Mouse (Mus musculus): Measurements from ENCODE around the gene Hmga1. TPM values are rescaled to one million over a fixed set of nuclear protein-coding genes. Genes with fewer than 3 reads are reported as not detected.
A peak's percentile ranks its signal among the peaks of the same experiment; 100 is the strongest.

The Hmga1 gene
- total RNA-seq, 2 experiments from 2014 or later, result 42.1 to 44.6 TPM

DNA sequence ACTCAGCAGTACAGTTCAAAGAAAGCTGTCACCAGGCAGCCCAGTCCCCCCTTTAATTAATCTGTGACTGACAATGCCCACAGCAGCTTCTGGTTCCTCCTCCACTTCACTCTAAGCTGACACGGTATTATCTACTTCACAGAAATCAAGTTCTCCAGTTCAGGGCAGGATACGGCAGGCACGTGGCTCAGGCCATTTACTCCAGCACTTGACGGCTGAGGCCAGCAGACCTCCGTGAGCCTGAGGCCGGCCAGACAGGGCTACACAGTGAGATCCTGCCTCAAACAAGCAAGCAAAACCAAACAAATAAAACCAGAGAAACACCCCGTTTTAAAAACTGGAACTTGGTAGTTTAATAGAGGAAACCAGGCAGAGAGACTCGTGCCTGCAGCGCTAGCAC is 30.4 kb downstream of the Hmga1 start:
- DNase-seq (ENCODE audit: low spot score in 2 of 2), result no peak

DNA sequence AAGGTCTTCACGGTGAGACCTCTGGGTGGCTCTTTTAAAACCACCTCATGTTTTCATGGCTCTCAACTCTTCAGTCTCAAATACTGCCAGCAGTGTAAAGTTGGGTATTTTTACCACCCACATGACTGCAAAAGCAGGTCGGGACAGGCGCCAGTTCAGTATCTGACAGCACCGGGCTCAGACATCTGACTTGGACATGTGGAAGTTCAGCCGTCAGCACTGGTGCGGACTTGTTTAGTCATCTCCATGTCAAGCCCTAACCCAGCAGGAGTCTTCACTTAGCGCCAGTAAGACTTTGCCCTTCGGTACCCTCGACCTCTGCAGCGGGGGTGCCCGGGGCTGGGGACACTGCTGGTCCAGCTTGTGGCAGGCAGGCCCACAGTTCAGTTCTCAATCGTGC is 31.0 kb downstream of the Hmga1 start:
- DNase-seq (ENCODE audit: low spot score in 2 of 2), result peak in 1 of 2 experiments; percentile 71

DNA sequence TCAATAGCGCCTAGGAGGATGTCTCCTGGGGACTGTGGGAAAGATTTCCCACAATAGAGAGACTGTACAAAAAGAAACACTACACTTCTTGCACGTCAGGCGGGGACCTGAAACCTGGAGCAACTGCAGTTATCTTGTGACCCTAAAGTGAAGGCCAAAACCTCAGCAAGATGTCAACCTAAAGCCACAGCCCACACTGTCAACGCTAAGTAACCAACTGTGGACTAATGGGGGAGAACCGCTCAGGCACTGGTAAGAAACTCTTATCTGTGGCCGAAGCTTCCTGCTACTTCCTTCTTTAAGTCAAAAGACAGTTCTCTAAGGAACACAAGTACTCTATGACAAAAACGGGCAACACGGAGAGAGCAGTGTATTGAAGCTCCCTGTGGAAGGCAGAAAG is 31.9 kb downstream of the Hmga1 start:
- DNase-seq (ENCODE audit: low spot score in 2 of 2), result no peak

DNA sequence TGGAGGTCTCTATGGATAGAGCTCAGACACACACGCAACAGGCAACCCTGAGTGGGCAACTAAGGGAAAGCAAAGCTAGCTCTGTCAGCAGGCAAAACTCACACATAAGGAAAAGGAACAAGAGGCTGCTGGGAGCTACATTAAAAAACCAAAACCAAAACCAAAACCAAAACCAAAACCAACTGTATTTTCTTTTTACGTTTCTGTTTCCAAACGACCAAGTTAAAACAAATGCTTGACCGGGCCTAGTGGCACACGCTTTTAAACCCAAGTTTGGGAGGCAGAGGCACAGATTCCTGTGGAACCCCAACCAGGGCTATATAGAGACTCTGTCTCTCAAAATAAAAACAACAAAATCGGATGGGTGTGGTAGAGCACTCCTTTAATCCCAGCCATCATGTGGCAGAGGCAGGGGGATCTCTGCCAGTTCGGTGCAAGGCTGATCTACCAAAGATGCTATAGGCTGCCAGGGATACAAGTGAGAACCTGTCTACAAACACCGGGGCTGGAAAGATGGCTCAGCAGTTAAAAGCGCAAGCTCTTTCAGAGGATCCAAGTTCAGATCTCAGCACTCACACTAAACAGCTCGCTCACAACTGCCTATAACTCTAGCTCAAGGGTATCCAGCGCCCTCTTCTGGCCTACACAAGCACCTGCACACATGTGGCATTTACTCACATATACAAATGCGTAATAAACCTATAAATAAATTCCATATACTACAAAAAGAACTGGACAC is 35.7 kb downstream of the Hmga1 start:
- no peak for DNase-seq (ENCODE audit: low spot score in 2 of 2)

DNA sequence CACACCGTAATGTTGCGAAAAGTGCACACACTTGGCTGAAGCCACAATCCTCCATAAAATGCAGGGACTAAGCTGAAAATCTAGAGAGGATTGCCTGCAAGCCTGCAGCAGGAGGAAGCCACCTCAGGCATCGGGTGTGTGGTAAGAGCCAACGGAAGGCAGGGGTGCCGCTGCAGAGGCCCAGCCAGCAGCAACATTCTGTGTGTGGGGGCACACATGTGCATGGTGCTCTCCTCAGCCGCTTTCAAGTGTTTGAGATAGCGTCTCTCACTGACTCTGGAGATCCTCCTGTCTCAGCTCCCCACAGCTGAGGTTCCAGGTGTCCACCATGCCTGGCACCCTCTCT is 36.2 kb downstream of the Hmga1 start:
- DNase-seq (ENCODE audit: low spot score in 2 of 2), result no peak

DNA sequence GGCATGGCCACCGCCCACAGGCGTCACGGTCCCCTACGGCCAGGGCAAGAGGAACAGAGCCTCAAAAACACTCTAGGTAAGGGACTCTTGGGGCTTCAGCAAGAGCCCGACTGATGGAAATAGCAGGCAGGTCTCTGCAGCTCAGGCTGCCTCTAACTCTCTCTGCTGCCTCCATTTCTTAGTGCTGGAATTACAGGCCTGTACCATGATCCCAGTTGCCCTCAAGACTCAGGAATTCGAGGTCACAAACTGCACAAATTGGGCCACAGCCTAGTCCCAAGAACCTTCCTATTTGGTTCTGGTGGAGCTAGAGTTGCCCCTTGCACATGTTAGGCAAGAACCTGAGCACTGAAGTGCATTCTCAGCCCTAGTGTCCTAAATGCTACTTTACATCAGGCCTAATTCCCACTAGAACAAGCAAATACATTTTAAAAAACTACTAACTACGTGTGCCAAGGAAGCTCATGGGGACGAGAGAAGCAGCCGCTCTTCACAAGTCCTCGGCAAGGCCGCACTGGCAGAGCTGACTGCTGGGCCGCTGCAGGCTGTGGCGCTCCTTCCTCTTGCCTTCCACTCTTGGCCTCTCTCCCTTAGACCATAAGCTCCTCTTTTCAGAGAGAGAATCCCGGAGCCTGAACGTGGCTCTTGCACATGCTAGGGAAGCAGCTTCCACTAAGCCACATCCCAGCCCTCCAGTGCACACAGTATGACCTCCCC is 39.5 kb downstream of the Hmga1 start:
- no peak for DNase-seq (ENCODE audit: low spot score in 2 of 2)

DNA sequence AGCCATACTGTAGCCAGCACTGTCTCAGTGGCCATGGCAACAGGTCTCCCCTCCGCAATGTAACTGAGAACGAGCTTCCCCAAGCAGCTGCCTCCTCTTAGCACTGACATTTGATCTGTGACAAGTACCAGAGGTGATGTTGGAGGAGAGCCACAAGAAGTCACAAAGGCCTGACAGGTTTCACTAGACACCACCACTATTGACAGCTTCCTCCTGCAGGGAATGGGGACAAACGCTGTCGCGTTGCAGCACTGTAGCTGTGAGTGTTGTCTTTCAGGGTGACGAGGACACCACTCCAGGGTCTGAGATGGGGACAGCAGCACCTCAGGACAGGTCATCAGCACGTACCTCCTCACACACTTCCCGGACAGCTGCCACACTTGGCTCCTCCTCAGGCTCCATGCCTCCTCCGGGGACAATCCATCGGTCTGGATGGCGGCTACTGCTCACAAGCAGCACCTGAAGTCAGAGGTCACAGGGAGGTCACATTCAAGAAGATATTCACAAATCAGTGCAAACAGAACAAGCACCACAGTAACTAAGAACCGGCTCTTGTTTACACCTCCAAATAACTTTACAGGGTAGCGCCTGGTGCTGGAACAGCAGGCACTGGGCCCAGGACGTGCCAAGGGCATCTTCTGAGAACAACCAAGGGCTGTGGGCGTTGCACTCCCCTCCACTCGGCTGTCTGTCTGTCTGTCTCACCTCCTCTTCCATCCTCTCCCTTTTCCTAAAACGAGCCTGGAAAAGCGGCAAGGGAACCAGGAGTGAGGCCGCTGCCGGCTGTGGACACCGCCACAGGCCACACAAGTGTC is 40.3 kb downstream of the Hmga1 start:
- no peak for DNase-seq (ENCODE audit: low spot score in 2 of 2)

DNA sequence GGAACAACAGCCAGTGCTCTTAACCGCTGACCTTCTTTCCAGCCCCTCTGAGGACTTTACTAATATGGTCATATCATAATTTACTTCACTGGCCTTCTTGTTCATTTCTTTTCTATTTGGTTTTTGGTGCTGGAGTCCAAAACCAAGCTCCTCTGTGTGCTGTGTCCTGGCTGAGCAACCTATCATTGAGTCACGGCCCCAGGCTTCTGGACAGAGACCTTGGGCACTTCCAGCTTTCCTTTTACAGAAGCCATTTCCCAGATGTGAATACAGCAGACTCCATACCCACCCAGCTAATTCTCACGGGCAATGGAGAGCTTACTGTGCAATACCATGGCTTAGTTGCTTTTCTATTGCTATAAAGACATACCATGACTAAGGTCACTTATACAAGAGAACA is 44.0 kb downstream of the Hmga1 start:
- DNase-seq (ENCODE audit: low spot score in 2 of 2), result no peak

DNA sequence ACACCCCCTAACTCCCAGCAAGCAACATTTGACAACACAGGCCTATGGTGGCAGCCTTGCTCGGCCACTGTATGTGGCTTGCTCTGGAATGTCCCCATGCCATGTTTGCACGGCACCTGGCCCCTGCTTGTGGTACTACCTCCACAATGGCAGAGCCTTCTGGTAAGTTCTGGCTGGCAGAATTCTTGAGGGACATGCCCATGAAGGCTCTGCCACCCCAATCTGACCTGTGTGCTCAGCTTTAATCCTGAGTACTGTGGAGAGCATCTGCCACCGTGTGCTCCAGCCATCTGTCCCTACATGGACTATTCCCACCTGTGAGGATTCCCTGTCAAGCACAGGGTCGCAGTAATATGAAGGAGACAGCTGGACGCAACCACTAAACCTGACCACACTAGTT is 44.6 kb downstream of the Hmga1 start:
- no peak for DNase-seq (ENCODE audit: low spot score in 2 of 2)

DNA sequence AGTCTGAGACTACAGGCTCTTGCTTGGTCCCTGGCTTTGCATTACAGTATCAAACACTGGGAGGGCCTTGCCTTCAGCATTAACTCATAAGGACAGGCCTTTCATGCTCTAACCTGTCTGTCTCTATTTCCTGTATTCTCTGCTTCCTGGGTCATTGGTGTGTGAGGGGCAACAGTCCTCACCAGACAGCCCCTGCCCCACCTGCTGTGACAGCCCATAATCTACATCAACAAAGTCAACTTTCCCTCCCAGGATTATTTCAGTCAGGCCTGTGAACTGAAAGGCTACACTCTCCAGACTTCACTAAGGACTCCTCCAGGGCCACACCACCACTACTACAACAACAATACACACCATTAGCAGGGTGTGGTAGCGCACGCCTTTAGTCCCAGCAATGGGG is 46.7 kb downstream of the Hmga1 start:
- DNase-seq (ENCODE audit: low spot score in 2 of 2), result no peak

DNA sequence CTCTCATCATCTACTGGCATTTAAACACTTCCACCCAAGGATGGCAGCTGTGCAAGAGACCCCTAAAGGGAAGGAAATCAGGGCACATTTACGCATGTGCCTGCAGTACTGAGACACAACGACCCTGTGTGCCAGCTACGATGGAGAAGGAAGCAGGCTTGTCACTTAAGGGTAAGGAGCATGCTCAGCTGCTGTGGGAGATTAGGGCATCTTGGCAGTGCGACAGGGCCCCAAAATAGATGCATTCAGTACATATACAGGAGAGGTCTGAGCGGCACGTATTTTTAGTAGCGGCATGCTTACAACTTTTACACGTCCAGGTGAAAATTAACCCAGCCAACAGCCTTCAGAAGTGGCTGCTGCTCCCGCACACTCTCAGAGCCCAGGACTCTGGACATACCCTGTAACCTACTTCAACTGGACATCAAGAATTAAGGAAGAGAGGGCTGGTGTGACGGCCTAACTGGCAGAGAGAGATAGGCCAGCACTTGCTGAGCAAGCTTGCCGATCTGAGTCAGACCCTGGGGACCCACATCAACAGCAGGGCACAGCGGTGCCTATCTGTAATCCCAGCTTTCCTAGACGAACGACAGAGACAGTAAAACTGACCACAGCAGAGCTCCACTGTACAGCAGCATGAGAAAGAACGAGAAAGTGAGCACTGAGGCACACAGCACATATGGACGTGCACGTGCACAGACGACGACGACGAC is 47.4 kb downstream of the Hmga1 start:
- no peak for DNase-seq (ENCODE audit: low spot score in 2 of 2)

DNA sequence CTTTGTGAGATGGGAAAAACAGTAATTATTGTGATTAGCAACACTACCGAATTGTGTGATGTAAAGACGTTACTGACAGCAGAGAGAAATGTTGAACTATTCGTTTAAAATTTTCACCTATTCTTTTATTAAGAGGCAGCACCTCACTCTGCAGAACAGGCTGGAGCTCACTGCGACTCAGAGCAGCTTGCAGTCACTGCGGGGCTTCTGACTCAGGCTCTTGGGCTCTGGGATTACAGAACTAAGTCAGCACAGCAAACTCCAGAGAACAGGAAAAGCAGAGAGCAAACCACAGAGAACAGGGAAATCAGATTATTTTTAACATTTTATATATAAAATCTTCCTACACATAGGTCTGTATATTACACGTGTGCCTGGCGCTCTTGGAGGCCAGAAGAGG is 53.3 kb downstream of the Hmga1 start:
- no peak for DNase-seq (ENCODE audit: low spot score in 2 of 2)

DNA sequence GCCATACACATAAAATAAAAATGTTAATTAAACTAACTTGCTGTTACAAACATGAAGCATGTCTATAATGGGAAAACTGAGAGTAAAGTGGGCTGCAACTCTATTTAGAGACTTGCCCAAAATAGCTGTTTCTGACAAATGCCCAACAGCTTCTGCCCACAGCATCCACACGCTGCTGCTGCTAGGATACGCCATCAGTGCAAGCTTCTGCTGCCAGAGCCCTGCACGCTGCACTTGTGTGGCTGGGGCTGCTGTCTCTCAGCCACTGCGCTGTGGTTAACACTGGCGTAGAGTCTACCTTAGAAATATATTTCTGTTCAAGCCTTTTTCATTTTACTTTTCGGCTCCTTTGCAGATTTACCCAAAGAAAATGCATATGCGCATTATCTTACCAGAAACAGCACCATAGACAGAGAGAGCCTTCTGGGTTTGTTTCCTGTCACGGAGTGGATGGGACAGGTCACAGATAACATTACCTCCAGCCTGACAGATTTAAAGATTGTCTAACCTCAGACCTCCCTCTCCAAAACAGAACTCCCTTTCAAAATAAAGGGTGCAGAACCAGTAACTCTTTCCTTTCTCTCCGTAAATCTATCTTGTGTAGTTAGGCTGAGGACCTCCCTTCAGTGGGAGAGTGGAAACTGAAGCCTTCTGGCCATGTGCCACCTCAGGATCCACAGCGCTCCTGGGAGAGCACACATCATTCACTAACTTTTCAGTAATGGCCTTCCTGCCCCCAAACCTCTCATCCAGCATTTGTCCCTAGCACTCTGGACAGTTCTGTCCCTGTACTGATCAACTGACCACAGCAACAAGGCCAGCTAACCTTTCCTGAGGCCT is 54.6 kb downstream of the Hmga1 start:
- DNase-seq (ENCODE audit: low spot score in 2 of 2), result peak; percentile 70 to 83

DNA sequence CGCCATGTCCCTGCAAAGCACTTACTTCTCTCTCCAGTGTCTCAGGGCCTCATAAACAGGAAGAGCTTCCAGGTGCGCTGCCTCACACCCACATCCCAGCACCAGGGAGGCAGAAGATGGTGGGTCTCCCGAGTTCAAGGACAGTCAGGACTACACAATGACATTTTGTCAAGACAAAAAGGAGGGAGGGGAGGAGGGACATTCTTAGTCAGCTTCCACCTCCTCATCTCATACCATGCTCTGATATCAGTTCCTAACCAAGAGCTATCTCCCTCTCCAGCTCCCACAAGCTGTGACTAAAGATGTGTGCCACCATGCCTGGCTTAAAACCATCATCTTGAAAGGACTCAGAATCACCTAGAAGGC is 55.2 kb downstream of the Hmga1 start:
- DNase-seq (ENCODE audit: low spot score in 2 of 2), result no peak

DNA sequence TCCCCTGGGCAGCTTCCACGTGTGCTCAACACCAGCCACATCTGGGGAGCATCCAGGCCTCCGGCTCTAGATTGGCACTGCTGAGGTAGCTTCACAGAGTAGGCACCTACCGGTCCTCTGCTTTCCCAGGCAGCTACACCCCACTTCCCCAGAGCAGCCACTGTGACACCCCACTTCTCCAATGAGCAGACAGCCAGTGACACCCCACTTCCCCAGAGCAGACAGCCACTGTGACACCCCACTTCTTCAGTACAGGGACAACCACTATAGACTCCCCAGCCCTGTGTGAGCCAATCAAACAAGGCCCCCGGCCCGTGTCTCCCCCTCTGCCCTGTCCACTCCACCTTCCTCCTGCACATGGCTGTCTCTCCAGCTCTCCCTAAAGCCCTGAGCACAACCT is 55.7 kb downstream of the Hmga1 start:
- DNase-seq (ENCODE audit: low spot score in 2 of 2), result no peak

DNA sequence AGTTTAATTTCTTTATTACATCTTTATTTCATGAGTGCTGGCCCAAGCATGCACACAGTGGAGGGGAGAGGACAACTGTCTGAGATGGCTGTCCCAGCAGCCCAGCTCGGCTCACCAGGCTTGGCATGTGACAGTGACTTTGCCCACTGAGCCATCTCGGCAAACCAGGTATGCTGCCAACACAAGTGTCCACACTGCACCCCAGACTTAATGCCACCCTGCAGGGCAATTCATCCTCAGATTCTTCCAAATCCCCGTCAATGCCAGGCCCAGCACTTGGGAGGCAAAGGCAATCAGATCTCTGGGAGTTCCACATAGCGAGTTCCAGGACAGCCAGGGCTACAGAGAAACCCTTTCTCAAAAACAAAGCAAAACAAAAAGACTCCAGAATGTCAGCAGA is 56.7 kb downstream of the Hmga1 start:
- DNase-seq (ENCODE audit: low spot score in 2 of 2), result no peak

Other genes starting within 250 kb of the Hmga1 start
- gene Grm4, start 35.1 kb upstream of the Hmga1 start, total RNA-seq (2021), result 10 to 100 TPM in 1 of 2 experiments, 1 to 10 TPM in 1; 9.2 to 12.8 TPM
- gene AI413582, start 9.3 kb downstream of the Hmga1 start, total RNA-seq (2021), result 10 to 100 TPM; 66.6 to 67.1 TPM
- 100 to 1,000 TPM; 521 to 525 TPM for gene Nudt3, start 67.0 kb downstream of the Hmga1 start, total RNA-seq (2021)
- 1 to 10 TPM in 1 of 2 experiments, not detected in 1; 1.9 TPM for gene RPS10-NUDT3, start 78.7 kb downstream of the Hmga1 start, total RNA-seq (2021)
- gene Rps10, start 80.2 kb downstream of the Hmga1 start, total RNA-seq (2021), result 100 to 1,000 TPM; 526 to 527 TPM
- 100 to 1,000 TPM; 339 to 340 TPM for gene Pacsin1, start 99.0 kb downstream of the Hmga1 start, total RNA-seq (2021)
- not detected for gene Spdef, start 172.5 kb downstream of the Hmga1 start, total RNA-seq (2021)

All from layer of hippocampus, adult 18-20 months (tissue).